Mouse (Mus musculus) MEL (cell line): Measurements from ENCODE around the gene Slc35b2. TPM values are rescaled to one million over a fixed set of nuclear protein-coding genes. Genes with fewer than 3 reads are reported as not detected.

Experiments used
- DNase-seq: peaks from one replicate; pipeline ENCODE4 v3.0.0; 2011; ENCODE audit warnings: low read depth, low spot score
- H3K27ac ChIP-seq: 2 replicates; pipeline ENCODE4 v1.5.1; 2012; ENCODE audit warnings: low read depth, mild to moderate bottlenecking, control low read depth, low read length, moderate library complexity; ENCODE audit not compliant: control insufficient read depth
- H3K27me3 ChIP-seq, 2 experiments: fragments of 150-350 bp in 1 of 2; sonication (generic) in 1 of 2; 2 replicates each; pipeline ENCODE4 v1.6.1; 2012; ENCODE audit warnings: low read length in 2 of 2, mild to moderate bottlenecking in 2 of 2, improper control_type of control experiment in 1 of 2, moderate library complexity in 1 of 2; ENCODE audit not compliant: insufficient read depth in 2 of 2, control insufficient read depth in 1 of 2
- H3K36me3 ChIP-seq, 2 experiments: 2 replicates each; pipeline ENCODE4 v1.6.1; 2012 to 2014; ENCODE audit warnings: low read length in 2 of 2, improper control_type of control experiment in 1 of 2, inconsistent platforms in 1 of 2, mild to moderate bottlenecking in 1 of 2; ENCODE audit not compliant: insufficient read depth in 2 of 2, control insufficient read depth in 1 of 2
- H3K4me1 ChIP-seq, 2 experiments: fragments of 150-350 bp in 1 of 2; sonication (generic) in 1 of 2; 2 replicates each; pipeline ENCODE4 v1.6.1; 2012; ENCODE audit warnings: low read length in 2 of 2, improper control_type of control experiment in 1 of 2, mild to moderate bottlenecking in 1 of 2; ENCODE audit not compliant: insufficient read depth in 2 of 2, control insufficient read depth in 1 of 2
- H3K4me3 ChIP-seq, 2 experiments: fragments of 150-350 bp in 1 of 2; sonication (generic) in 1 of 2; 2 replicates each; pipeline ENCODE4 v1.5.1; 2012; ENCODE audit warnings: low read depth in 2 of 2, low read length in 2 of 2, mild to moderate bottlenecking in 2 of 2, moderate library complexity in 2 of 2, control low read depth in 1 of 2, improper control_type of control experiment in 1 of 2; ENCODE audit not compliant: control insufficient read depth in 1 of 2, insufficient read depth in 1 of 2
- H3K79me2 ChIP-seq: 2 replicates; pipeline ENCODE4 v1.6.1; 2012; ENCODE audit warnings: mild to moderate bottlenecking, low read length, moderate library complexity; ENCODE audit not compliant: control insufficient read depth, poor library complexity, insufficient read depth
- H3K9ac ChIP-seq: 2 replicates; pipeline ENCODE4 v1.6.1; 2012; ENCODE audit warnings: low read depth, mild to moderate bottlenecking, control low read depth, low read length, moderate library complexity; ENCODE audit not compliant: control insufficient read depth, poor library complexity, severe bottlenecking
- H3K9me3 ChIP-seq: fragments of 150-350 bp; sonication (generic); replicated peaks from 2 replicates; pipeline ENCODE4 v1.6.1; 2012; ENCODE audit warnings: mild to moderate bottlenecking, low read length, improper control_type of control experiment, moderate library complexity; ENCODE audit not compliant: insufficient read depth
- BHLHE40 ChIP-seq: IDR thresholded peaks from 2 replicates; pipeline ENCODE4 v1.6.1; 2012; ENCODE audit warnings: low read depth, mild to moderate bottlenecking, inconsistent platforms, low read length, improper control_type of control experiment, borderline replicate concordance
- CHD1 ChIP-seq: IDR thresholded peaks from 2 replicates; pipeline ENCODE4 v1.6.1; 2012; ENCODE audit warnings: low read depth, mild to moderate bottlenecking, inconsistent platforms, low read length, improper control_type of control experiment
- E2F4 ChIP-seq: IDR thresholded peaks from 2 replicates; pipeline ENCODE4 v1.6.1; 2011; ENCODE audit warnings: low read depth, low read length, improper control_type of control experiment, borderline replicate concordance
- GABPA ChIP-seq: IDR thresholded peaks from 2 replicates; pipeline ENCODE4 v1.6.1; 2012; ENCODE audit warnings: low read depth, mild to moderate bottlenecking, inconsistent platforms, low read length, improper control_type of control experiment, moderate library complexity
- GATA1 ChIP-seq: IDR thresholded peaks from 2 replicates; pipeline ENCODE4 v1.6.1; 2011; ENCODE audit warnings: low read depth, low read length, improper control_type of control experiment
- HCFC1 ChIP-seq: IDR thresholded peaks from 2 replicates; pipeline ENCODE4 v1.6.1; 2012; ENCODE audit warnings: low read depth, mild to moderate bottlenecking, inconsistent platforms, low read length, improper control_type of control experiment, moderate library complexity
- MAZ ChIP-seq: IDR thresholded peaks from 2 replicates; pipeline ENCODE4 v1.6.1; 2012; ENCODE audit warnings: low read depth, mild to moderate bottlenecking, inconsistent platforms, low read length, improper control_type of control experiment
- MXI1 ChIP-seq: IDR thresholded peaks from 2 replicates; pipeline ENCODE4 v1.6.1; 2011; ENCODE audit warnings: mild to moderate bottlenecking, low read depth, low read length, improper control_type of control experiment
- NRF1 ChIP-seq: IDR thresholded peaks from 2 replicates; pipeline ENCODE4 v1.6.1; 2014; ENCODE audit warnings: low read depth, mild to moderate bottlenecking, inconsistent platforms, low read length, improper control_type of control experiment, moderate library complexity; ENCODE audit not compliant: poor library complexity, insufficient read depth, severe bottlenecking
- SMC3 ChIP-seq: IDR thresholded peaks from 2 replicates; pipeline ENCODE4 v1.6.1; 2011; ENCODE audit warnings: low read depth, low read length, improper control_type of control experiment
- UBTF ChIP-seq: IDR thresholded peaks from 2 replicates; pipeline ENCODE4 v1.6.1; 2012; ENCODE audit warnings: low read depth, mild to moderate bottlenecking, inconsistent platforms, low read length, improper control_type of control experiment, moderate library complexity, borderline replicate concordance; ENCODE audit not compliant: insufficient read depth
- USF2 ChIP-seq, 2 experiments: IDR thresholded peaks; 2 replicates each; pipeline ENCODE4 v1.6.1; 2011 to 2012; ENCODE audit warnings: improper control_type of control experiment in 2 of 2, low read length in 2 of 2, borderline replicate concordance in 1 of 2, inconsistent platforms in 1 of 2, low read depth in 1 of 2, mild to moderate bottlenecking in 1 of 2; ENCODE audit not compliant: insufficient read depth in 1 of 2
- ZC3H11A ChIP-seq: IDR thresholded peaks from 2 replicates; pipeline ENCODE4 v1.6.1; 2012; ENCODE audit warnings: low read depth, mild to moderate bottlenecking, inconsistent platforms, low read length, improper control_type of control experiment
- ZNF384 ChIP-seq: IDR thresholded peaks from 2 replicates; pipeline ENCODE4 v1.6.1; 2012; ENCODE audit warnings: low read depth, mild to moderate bottlenecking, inconsistent platforms, low read length, improper control_type of control experiment
- polyA plus RNA-seq, 2 experiments: library from polyadenylated mRNA; stranded (reverse) in 1 of 2; unstranded in 1 of 2; fragments of >175 nt in 1 of 2; fragments of >200 nt in 1 of 2; gene quantifications; 2 replicates each; pipeline versions ENCODE4 v1.2.1 to v1.2.4; 2012; ENCODE audit warnings: low replicate concordance in 2 of 2, low read depth in 1 of 2; ENCODE audit not compliant: insufficient read length in 2 of 2, insufficient read depth in 1 of 2, missing spikeins in 1 of 2
- total RNA-seq: library from RNA; depleted of rRNA; stranded (reverse); fragments of 300-350 nt; gene quantifications from 2 replicates; pipeline ENCODE4 v1.2.3, GENCODE M21; 2012

Slc35b2 gene
- total and polyA plus RNA-seq, 3 experiments: 81.7 to 111 TPM; not detected in 1

GRCm38 (mm10) chr17:45598376-45598775 lies 34.7 kb downstream of the Slc35b2 start:
- Histone ChIP-seq H3K27me3 (no peaks in the 10 kb centered on the region), H3K79me2 (peaks cover 22% of the 10 kb centered on the region), H3K4me3 (no peak overlapping the region), H3K9ac (no peak overlapping the region), H3K4me1 (peaks cover 21 to 30% of the 10 kb centered on the region in 2 experiments), H3K27ac (peak overlapping the region; percentile 50), H3K36me3 (peaks cover 0 to 26% of the 10 kb centered on the region in 2 experiments; a peak in 2 of 4 replicates), H3K9me3 (no peaks in the 10 kb centered on the region)
- DNase-seq: no peak
- TF ChIP-seq NRF1: no peak
- TF ChIP-seq CHD1: no peak
- TF ChIP-seq ZNF384: no peak
- TF ChIP-seq ZC3H11A: no peak
- TF ChIP-seq UBTF: no peak
- TF ChIP-seq USF2 (IDR thresholded peaks at IDR 0.05; ENCODE audit: borderline replicate concordance in 1 of 2, insufficient read depth in 1 of 2, low read depth in 1 of 2, low read length in 2 of 2): no peak
- no peak for TF ChIP-seq E2F4
- no peak for TF ChIP-seq MXI1

GRCm38 (mm10) chr17:45598891-45599290 lies 35.2 kb downstream of the Slc35b2 start:
- Histone ChIP-seq H3K4me3 (no peak overlapping the region), H3K79me2 (peaks cover 16% of the 10 kb centered on the region), H3K9me3 (no peaks in the 10 kb centered on the region), H3K27ac (no peak overlapping the region; the same call in 1 of the 2 replicates), H3K4me1 (peaks cover 19 to 28% of the 10 kb centered on the region in 2 experiments), H3K27me3 (no peaks in the 10 kb centered on the region), H3K9ac (no peak overlapping the region), H3K36me3 (peaks cover 0 to 26% of the 10 kb centered on the region in 2 experiments; a peak in 2 of 4 replicates)
- DNase-seq: no peak
- TF ChIP-seq HCFC1: no peak
- TF ChIP-seq SMC3: no peak
- TF ChIP-seq BHLHE40: no peak
- no peak for TF ChIP-seq MAZ
- no peak for TF ChIP-seq GATA1
- TF ChIP-seq GABPA: no peak
